Mouse (Mus musculus) embryonic stem cell, embryonic (primary cell): Measurements from ENCODE around the gene Ppp1r14c.
"Not testable (repeated sequence)": the region's sequence is repeated elsewhere in the genome, so short reads cannot be mapped to it uniquely, and the experiment has no call there.

Experiments used
- CTCF ChIA-PET, 4 experiments: fragments of 300-600 bp in 2 of 4; fragments of 350-600 bp in 2 of 4; sonication (Branson Sonifier 250); formaldehyde crosslinking; loops; one replicate each; lab custom pipeline; 2022; ENCODE audit warnings: inconsistent platforms in 2 of 4; lab: Charles Lee
- POLR2A ChIA-PET, 4 experiments: fragments of 300-600 bp in 2 of 4; fragments of 350-600 bp in 2 of 4; sonication (Branson Sonifier 250); formaldehyde crosslinking; loops; one replicate each; lab custom pipeline; 2022; ENCODE audit warnings: antibody characterized with exemption in 4 of 4, inconsistent platforms in 1 of 4; lab: Charles Lee

Ppp1r14c gene

GRCm38 (mm10) chr10:3446748-3447147, 80.9 kb downstream of the Ppp1r14c start:
- CTCF ChIA-PET, POLR2A ChIA-PET: not testable (repeated sequence)

- ChIA-PET POLR2A (no interaction called here), CTCF (no interaction called here)
Observed at GRCm38 (mm10) chr10:3448699-3449098, 82.8 kb downstream of the Ppp1r14c start.

GRCm38 (mm10) chr10:3451930-3452329, 86.1 kb downstream of the Ppp1r14c start:
- ChIA-PET CTCF (no interaction called here), POLR2A (no interaction called here)

- POLR2A ChIA-PET = interaction anchor here in 1 of 4 experiments (0.6 kb wide), 1 partner anchor 12 kb away, joined by 3 read pairs; no protein-coding TSS in a partner anchor
- CTCF ChIA-PET = no interaction called here
Observed at GRCm38 (mm10) chr10:3452822-3453475, 87.1 kb downstream of the Ppp1r14c start.

- ChIA-PET CTCF (no interaction called here), POLR2A (no interaction called here)
Observed at GRCm38 (mm10) chr10:3458686-3459085, 92.8 kb downstream of the Ppp1r14c start.

- ChIA-PET POLR2A (no interaction called here), CTCF (no interaction called here)
Observed at GRCm38 (mm10) chr10:3460841-3461240, 95.0 kb downstream of the Ppp1r14c start.

- ChIA-PET POLR2A (no interaction called here), CTCF (no interaction called here)
Observed at GRCm38 (mm10) chr10:3466135-3466626, 100.3 kb downstream of the Ppp1r14c start.

- ChIA-PET CTCF (interaction anchor here in 1 of 4 experiments (1.5 kb wide), 1 partner anchor 44 kb away, joined by 4 read pairs; no protein-coding TSS in a partner anchor), POLR2A (no interaction called here)
Observed at GRCm38 (mm10) chr10:3468590-3468989, 102.7 kb downstream of the Ppp1r14c start.

GRCm38 (mm10) chr10:3476611-3477010, 110.8 kb downstream of the Ppp1r14c start:
- POLR2A ChIA-PET = no interaction called here
- CTCF ChIA-PET = no interaction called here

- POLR2A ChIA-PET = no interaction called here
- CTCF ChIA-PET = no interaction called here
Observed at GRCm38 (mm10) chr10:3479772-3480171, 113.9 kb downstream of the Ppp1r14c start.

GRCm38 (mm10) chr10:3490052-3490451, 124.2 kb downstream of the Ppp1r14c start:
- CTCF ChIA-PET = no interaction called here

GRCm38 (mm10) chr10:3496791-3497190, 130.9 kb downstream of the Ppp1r14c start:
- POLR2A ChIA-PET = interaction anchor here in 2 of 4 experiments (0.6 kb wide), 2 partner anchors 447 to 1473 kb away, joined by 3 to 4 read pairs; no protein-coding TSS in a partner anchor
- CTCF ChIA-PET = no interaction called here

More at GRCm38 (mm10) chr10:3490052-3490451, 124.2 kb downstream of the Ppp1r14c start:
- POLR2A ChIA-PET = interaction anchor here in 1 of 4 experiments (0.6 kb wide), 1 partner anchor 383 kb away, joined by 3 read pairs; no protein-coding TSS in a partner anchor

- CTCF ChIA-PET = not testable (repeated sequence)
Observed at GRCm38 (mm10) chr10:3500846-3501245, 135.0 kb downstream of the Ppp1r14c start.

GRCm38 (mm10) chr10:3507484-3508221, 141.8 kb downstream of the Ppp1r14c start:
- POLR2A ChIA-PET = no interaction called here

More at GRCm38 (mm10) chr10:3500846-3501245, 135.0 kb downstream of the Ppp1r14c start:
- POLR2A ChIA-PET = not testable (repeated sequence)

GRCm38 (mm10) chr10:3508222-3508588, 142.3 kb downstream of the Ppp1r14c start:
- ChIA-PET CTCF (no interaction called here), POLR2A (no interaction called here)

More at GRCm38 (mm10) chr10:3507484-3508221, 141.8 kb downstream of the Ppp1r14c start:
- CTCF ChIA-PET = no interaction called here

GRCm38 (mm10) chr10:3508746-3509145, 142.9 kb downstream of the Ppp1r14c start:
- POLR2A ChIA-PET = no interaction called here
- CTCF ChIA-PET = no interaction called here

GRCm38 (mm10) chr10:3509663-3510277, 143.9 kb downstream of the Ppp1r14c start:
- CTCF ChIA-PET = interaction anchor here in 1 of 4 experiments (0.9 kb wide), 1 partner anchor 58 kb away, joined by 3 read pairs; no protein-coding TSS in a partner anchor

GRCm38 (mm10) chr10:3510486-3510885, 144.6 kb downstream of the Ppp1r14c start:
- POLR2A ChIA-PET = interaction anchor here in 1 of 4 experiments (0.6 kb wide), 1 partner anchor 500 kb away, joined by 6 read pairs; no protein-coding TSS in a partner anchor
- CTCF ChIA-PET = interaction anchor here in 1 of 4 experiments (0.9 kb wide), 1 partner anchor 57 kb away, joined by 3 read pairs; no protein-coding TSS in a partner anchor

More at GRCm38 (mm10) chr10:3509663-3510277, 143.9 kb downstream of the Ppp1r14c start:
- POLR2A ChIA-PET = interaction anchor here in 1 of 4 experiments (0.6 kb wide), 1 partner anchor 501 kb away, joined by 6 read pairs; no protein-coding TSS in a partner anchor

- ChIA-PET CTCF (no interaction called here), POLR2A (no interaction called here)
Observed at GRCm38 (mm10) chr10:3511401-3511800, 145.5 kb downstream of the Ppp1r14c start.
